Mouse (Mus musculus): ENCODE measurements around the gene Rsph3b.
"Not testable (repeated sequence)": the region's sequence is repeated elsewhere in the genome, so short reads cannot be mapped to it uniquely, and the experiment has no call there.

DNA sequence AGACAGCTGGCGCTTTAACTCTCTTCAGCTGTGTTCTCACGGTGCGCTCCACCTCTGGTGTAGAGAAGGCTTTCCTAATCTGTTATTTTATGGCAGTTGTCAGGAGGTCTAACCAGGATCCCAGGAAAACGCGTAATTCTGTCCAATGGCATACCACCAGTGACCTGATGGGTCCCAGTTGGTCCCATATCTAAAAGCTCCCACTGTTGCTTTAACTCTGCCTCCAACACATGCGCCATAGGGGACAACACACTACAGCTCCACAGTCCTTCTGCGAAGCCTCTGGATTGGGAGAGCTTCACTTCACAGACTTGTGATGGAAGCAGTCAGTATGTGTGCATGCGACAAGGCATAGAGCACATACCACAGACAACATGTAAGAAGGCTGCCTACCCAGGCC is 31.7 kb upstream of the Rsph3b start:
- not testable (repeated sequence) for TF ChIP-seq CTCF, POLR2A (IDR thresholded peaks at IDR 0.05; ENCODE audit: extremely low read depth, insufficient read depth, low read length)
